Mouse (Mus musculus) midbrain, embryonic 12.5 days (tissue): ENCODE results near the gene Akt2. TPM values are rescaled to one million over a fixed set of nuclear protein-coding genes. Genes with fewer than 3 reads are reported as not detected.

Experiments used
- ATAC-seq: fragments of 200-750 bp; cut with Nextera tagmentation; 2 replicates; pipeline ENCODE4 v1.8.0; 2017; ENCODE audit warnings: low read depth, moderate TSS enrichment, moderate library complexity; ENCODE audit not compliant: low FRiP score
- H3K27ac ChIP-seq: fragments of 300-500 bp; sonication (generic); replicated peaks from 2 replicates; pipeline ENCODE4 v1.5.1; 2016; ENCODE audit warnings: mild to moderate bottlenecking
- H3K27me3 ChIP-seq: fragments of 300-500 bp; sonication (generic); 2 replicates; pipeline ENCODE4 v1.6.1; 2016; ENCODE audit warnings: mild to moderate bottlenecking
- H3K36me3 ChIP-seq: fragments of 300-500 bp; sonication (generic); 2 replicates; pipeline ENCODE4 v1.6.1; 2016
- H3K4me1 ChIP-seq: fragments of 300-500 bp; sonication (generic); 2 replicates; pipeline ENCODE4 v1.6.1; 2016
- H3K4me2 ChIP-seq: fragments of 300-500 bp; sonication (generic); replicated peaks from 2 replicates; pipeline ENCODE4 v1.6.1; 2016; ENCODE audit warnings: mild to moderate bottlenecking, moderate library complexity
- H3K4me3 ChIP-seq: fragments of 300-500 bp; sonication (generic); 2 replicates; pipeline ENCODE4 v1.5.1; 2016; ENCODE audit warnings: mild to moderate bottlenecking
- H3K9ac ChIP-seq: fragments of 300-500 bp; sonication (generic); replicated peaks from 2 replicates; pipeline ENCODE4 v1.6.1; 2016; ENCODE audit warnings: mild to moderate bottlenecking, moderate library complexity
- H3K9me3 ChIP-seq: fragments of 300-500 bp; sonication (generic); 2 replicates; pipeline ENCODE4 v1.6.1; 2016; ENCODE audit warnings: mild to moderate bottlenecking
- WGBS: fragments of 180-500 bp; shearing (Covaris S2); methylation state at CpG from one replicate; pipeline ENCODE4 v1.1.7; 2016; 5-methylcytosine and 5-hydroxymethylcytosine counted together
- polyA plus RNA-seq: library from polyadenylated mRNA; unstranded; fragments of >200 nt; fragmentation: Nextera tagmentation; extraction: Ambion mirVana; gene quantifications from 2 replicates; pipeline ENCODE4 v1.2.1, GENCODE M21; 2016

The Akt2 gene
- polyA plus RNA-seq, 1 experiment from 2014 or later: 90.9 TPM

DNA sequence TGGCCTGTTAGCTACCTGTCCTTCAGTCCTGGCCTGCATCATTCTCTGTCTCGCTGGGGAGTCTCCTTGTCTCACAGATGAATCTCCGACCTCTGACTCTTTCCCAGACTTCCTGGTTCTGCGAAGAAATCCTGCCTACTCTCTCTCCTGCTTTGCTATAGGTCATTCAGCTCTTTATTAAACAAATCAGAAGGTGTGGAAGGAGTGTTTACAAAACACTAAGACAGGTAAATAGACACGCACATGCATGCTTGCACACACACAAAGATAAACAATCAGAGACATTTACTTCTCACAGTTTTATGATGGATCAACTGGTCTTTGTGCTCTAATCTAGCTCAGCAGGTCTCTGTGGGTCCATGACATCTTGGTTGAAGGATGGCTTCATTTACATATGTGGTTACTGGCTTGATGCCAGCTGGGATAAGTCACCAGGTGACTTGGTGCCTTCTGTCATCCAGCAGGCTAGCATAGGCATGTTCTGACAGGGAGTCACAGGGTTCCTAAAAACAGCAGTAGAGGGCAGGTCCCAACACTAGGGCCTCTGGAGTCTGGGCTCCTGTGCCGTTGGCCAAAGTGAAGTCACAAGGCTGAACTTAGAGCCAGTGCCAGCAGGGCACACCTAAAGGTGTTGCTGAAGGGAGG, 21.6 kb upstream of the Akt2 start:
- Histone ChIP-seq H3K27me3 (no peaks in the 10 kb centered on the region), H3K4me2 (no peak overlapping the region), H3K27ac (no peak overlapping the region), H3K9me3 (no peaks in the 10 kb centered on the region), H3K4me3 (no peak overlapping the region), H3K9ac (no peak overlapping the region), H3K4me1 (no peaks in the 10 kb centered on the region), H3K36me3 (peaks cover 76% of the 10 kb centered on the region)
- WGBS: 88% methylated on average over 5 of the region's 5 CpGs
- no peak for ATAC-seq

DNA sequence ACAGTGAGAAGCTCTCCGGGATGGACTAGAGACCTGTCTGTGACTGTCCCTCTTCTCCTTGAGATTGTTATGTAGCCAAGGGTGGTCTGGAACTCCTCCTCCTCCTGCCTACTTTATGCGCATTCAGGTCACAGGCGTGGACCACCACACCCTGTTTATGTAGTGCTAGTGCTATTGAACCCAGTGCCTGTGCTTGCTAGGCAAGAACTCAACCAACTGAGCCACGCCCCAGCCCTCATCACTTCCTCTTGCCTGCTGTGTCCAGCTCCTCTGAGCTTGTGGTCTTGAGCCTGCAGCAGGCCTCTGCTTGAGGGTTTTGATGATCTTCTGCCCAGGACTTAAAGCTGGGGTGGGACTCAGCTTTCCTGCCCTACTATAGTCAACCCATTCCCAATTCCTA, 19.2 kb upstream of the Akt2 start:
- no peaks in the 10 kb centered on the region for H3K4me1 ChIP-seq
- no peak overlapping the region for H3K27ac ChIP-seq
- no peaks in the 10 kb centered on the region for H3K27me3 ChIP-seq
- no peaks in the 10 kb centered on the region for H3K9me3 ChIP-seq
- no peak for ATAC-seq
- peaks cover 82% of the 10 kb centered on the region for H3K36me3 ChIP-seq
- no peak overlapping the region for H3K4me3 ChIP-seq
- H3K4me2 ChIP-seq: no peak overlapping the region
- H3K9ac ChIP-seq: no peak overlapping the region
- 94% methylated on average over 4 of the region's 4 CpGs for WGBS

DNA sequence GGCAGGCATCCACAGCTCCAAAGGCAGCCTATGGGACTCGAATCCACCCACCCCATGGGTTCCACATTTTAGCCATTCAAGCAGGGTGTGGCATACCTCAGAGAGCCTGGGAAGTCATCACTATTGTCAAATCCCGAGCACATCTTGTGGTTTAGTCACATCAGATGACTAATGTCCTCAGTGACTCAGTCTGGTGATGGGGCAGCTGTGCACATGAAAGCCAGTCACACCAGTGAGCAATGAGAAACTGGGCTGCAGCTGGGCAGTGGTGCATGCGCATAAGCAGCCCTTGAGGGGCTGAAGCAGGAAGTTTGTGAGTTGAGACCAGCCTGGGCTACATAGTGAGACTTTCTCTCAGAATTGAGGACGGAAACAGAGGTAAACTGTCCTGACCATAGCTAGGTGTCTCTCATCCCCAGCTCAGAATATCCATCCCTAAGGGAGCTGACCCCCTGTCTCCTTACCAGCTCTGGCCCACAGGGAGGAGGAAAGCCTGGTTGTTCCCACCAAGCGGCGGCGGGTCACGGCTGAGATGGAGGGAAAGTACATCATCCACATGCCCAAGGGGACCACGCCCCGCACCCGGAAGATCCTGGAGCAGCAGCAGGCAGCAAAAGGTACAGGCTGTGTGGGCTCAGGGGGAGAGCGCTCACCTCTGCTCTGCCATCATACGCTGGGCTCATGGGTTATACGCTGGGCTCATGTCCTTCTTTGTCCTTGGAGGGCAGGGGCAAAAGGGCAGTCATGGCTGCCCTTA, 17.1 kb upstream of the Akt2 start:
- H3K36me3 ChIP-seq: peaks cover 82% of the 10 kb centered on the region
- H3K4me2 ChIP-seq: no peak overlapping the region
- no peaks in the 10 kb centered on the region for H3K9me3 ChIP-seq

DNA sequence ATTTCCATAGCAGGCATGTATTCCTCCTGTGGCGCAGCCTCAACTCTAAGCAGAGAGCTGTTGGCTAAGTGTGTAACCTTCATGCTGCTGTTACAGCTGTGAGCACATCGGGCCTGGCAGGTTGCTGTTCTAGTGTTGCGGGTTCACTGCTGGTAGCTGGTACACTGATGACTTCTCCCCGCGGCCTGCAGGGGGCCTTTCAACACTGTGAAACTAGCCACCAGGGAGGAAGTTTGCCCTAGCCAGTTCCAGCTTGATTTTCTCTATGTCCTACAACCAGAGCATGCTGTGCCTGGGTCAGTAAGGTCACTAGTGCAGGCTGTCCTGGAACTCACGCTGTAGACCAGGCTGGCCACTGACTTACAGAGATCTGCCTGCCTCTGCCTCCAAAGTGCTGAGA, 14.4 kb upstream of the Akt2 start:
- peaks cover 84% of the 10 kb centered on the region for H3K36me3 ChIP-seq
- H3K27me3 ChIP-seq: no peaks in the 10 kb centered on the region
- H3K4me1 ChIP-seq: no peaks in the 10 kb centered on the region
- no peak for ATAC-seq
- H3K4me2 ChIP-seq: no peak overlapping the region
- no peak overlapping the region for H3K4me3 ChIP-seq
- no peak overlapping the region for H3K27ac ChIP-seq
- 67% methylated on average over 6 of the region's 6 CpGs for WGBS
- H3K9ac ChIP-seq: no peak overlapping the region
- no peaks in the 10 kb centered on the region for H3K9me3 ChIP-seq

More for the DNA sequence above, 17.1 kb upstream of the Akt2 start:
- no peaks in the 10 kb centered on the region for H3K4me1 ChIP-seq
- WGBS: 91% methylated on average over 14 of the region's 14 CpGs
- H3K27ac ChIP-seq: no peak overlapping the region
- no peak for ATAC-seq
- no peaks in the 10 kb centered on the region for H3K27me3 ChIP-seq
- no peak overlapping the region for H3K9ac ChIP-seq
- no peak overlapping the region for H3K4me3 ChIP-seq

DNA sequence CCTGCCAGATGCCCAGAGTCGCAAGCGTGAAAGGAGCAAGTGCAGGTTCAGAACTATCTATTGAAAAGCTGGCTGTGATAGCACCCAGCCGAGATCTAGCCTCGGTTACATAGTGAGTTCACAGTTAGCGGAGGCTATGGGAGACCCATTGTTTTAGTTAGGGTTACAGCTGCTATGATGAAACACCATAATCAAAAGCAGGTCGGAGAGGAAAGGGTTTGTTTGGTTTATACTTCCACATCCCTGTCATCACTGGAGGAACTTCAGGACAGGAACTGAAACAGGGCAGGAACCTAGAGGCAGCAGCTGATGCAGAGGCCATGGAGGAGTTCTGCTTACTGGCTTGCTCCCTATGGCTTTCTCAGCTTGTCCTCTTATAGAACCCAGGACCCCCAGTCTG, 13.8 kb upstream of the Akt2 start:
- H3K9ac ChIP-seq: no peak overlapping the region
- H3K9me3 ChIP-seq: no peaks in the 10 kb centered on the region
- ATAC-seq: no peak
- H3K4me2 ChIP-seq: no peak overlapping the region
- H3K27ac ChIP-seq: no peak overlapping the region
- peaks cover 84% of the 10 kb centered on the region for H3K36me3 ChIP-seq
- H3K4me3 ChIP-seq: no peak overlapping the region
- no peaks in the 10 kb centered on the region for H3K27me3 ChIP-seq
- WGBS: 93% methylated on average over 6 of the region's 6 CpGs
- H3K4me1 ChIP-seq: no peaks in the 10 kb centered on the region

DNA sequence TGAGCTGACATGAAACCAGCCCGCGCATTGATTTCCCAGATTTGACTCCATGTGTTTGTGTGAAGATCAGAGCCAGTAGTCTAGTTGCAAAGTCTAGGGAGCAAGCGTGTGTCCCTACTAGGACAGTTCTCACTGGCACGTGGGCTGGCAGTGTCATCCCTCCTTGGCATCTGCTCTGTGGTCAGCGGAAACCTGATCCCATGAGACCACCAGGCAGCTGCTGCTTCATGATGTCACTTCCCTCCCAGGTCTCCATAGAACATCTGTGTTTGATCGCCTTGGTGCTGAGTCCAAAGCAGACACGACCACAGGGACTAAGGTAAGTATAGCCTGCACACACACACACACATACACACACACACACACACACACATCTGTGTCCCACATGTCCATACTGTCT, 12.9 kb upstream of the Akt2 start:
- Histone ChIP-seq H3K9ac (no peak overlapping the region), H3K4me3 (no peak overlapping the region), H3K27ac (no peak overlapping the region), H3K27me3 (no peaks in the 10 kb centered on the region), H3K4me2 (no peak overlapping the region), H3K4me1 (no peaks in the 10 kb centered on the region), H3K36me3 (peaks cover 87% of the 10 kb centered on the region), H3K9me3 (no peaks in the 10 kb centered on the region)
- 88% methylated on average over 7 of the region's 7 CpGs for WGBS
- ATAC-seq: no peak

DNA sequence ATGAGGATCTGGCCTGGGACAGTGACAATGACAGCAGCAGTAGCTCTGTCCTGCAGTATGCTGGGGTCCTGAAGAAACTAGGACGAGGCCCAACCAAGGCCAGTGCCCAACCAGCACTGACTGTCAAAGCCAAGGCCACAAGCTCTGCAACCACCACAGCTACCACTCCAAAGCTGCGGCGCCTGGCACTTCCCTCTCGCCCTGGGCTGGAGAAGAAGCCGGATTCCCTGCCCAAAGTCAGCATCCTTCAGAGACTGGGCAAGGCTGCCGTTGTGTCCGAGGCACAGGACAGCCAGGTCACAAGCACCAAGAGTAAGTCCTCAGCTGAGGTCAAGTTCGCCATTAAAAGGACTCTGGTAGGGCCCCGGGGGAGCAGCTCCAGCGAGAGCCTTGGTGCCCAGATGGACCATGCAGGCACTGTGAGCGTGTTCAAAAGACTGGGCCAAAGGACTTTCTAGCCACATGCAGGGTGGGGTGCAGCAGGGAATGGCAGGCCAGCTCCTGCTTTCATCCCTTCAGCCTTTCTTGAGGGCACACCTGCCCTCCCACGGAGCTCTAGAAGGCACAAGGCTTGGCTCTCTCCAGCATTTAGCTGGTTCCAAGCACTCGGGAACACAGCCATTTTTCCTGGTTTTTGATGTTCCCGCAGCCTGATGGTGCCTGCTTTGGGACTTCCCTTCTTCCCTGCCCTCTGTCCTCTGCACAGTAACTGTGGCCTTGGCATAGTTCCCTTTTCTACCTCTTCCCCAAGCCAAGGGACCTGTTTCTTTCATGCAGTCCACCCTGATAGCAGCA, 10.8 kb upstream of the Akt2 start:
- WGBS: 91% methylated on average over 14 of the region's 14 CpGs
- Histone ChIP-seq H3K9me3 (no peaks in the 10 kb centered on the region), H3K4me2 (no peak overlapping the region), H3K4me3 (no peak overlapping the region), H3K27me3 (no peaks in the 10 kb centered on the region), H3K36me3 (peaks cover 81% of the 10 kb centered on the region), H3K4me1 (no peaks in the 10 kb centered on the region), H3K27ac (no peak overlapping the region), H3K9ac (no peak overlapping the region)
- ATAC-seq: no peak

DNA sequence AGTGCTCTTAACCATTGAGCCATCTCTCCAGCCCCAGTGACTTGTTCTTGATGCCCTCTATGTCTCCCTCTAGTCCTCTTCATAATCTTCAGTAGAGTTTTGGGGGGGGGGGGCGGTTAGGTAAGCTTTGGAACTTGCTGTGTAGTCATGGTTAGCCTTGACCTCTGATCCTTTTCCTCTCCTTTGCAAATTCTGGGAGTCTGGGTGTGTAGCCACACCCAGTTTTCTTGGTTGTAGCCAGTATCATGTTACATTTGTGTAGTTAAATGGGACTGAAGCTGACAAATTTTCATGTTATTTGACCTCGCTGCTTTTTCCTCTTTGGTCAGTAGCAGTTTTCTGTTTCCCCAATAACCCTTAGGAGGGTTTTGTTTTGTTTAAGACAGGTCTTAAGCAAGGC, 4.5 kb upstream of the Akt2 start:
- Histone ChIP-seq H3K4me2 (no peak overlapping the region), H3K4me1 (no peaks in the 10 kb centered on the region), H3K27ac (no peak overlapping the region), H3K4me3 (no peak overlapping the region), H3K27me3 (no peaks in the 10 kb centered on the region), H3K36me3 (peaks cover 25% of the 10 kb centered on the region), H3K9me3 (no peaks in the 10 kb centered on the region), H3K9ac (no peak overlapping the region)
- ATAC-seq: no peak
- 78% methylated on average over 2 of the region's 2 CpGs for WGBS

DNA sequence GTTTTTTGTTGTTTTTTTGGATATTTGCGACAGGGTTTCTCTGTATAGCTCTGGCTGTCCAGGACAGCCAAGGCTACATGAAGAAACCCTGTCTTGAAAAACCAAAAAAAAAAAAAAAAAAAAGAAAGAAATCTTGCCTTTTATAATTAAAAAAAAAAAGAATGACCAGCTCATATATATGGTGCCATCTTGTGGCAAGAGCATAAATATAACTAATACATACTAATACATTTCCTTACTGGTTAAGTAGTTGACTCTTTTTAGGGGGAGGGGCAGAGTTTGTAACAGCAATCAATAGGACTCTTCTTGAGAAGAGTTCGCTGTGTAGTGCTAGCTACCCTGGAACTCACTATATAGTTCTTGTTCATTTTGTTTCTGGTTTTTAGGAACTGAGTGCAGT, 3.6 kb upstream of the Akt2 start:
- Histone ChIP-seq H3K9ac (no peak overlapping the region), H3K4me1 (peaks cover 2% of the 10 kb centered on the region), H3K9me3 (no peaks in the 10 kb centered on the region), H3K4me2 (no peak overlapping the region), H3K36me3 (peaks cover 16% of the 10 kb centered on the region), H3K27me3 (no peaks in the 10 kb centered on the region), H3K4me3 (no peak overlapping the region), H3K27ac (no peak overlapping the region)
- WGBS: 91% methylated on average over 2 of the region's 2 CpGs
- no peak for ATAC-seq

DNA sequence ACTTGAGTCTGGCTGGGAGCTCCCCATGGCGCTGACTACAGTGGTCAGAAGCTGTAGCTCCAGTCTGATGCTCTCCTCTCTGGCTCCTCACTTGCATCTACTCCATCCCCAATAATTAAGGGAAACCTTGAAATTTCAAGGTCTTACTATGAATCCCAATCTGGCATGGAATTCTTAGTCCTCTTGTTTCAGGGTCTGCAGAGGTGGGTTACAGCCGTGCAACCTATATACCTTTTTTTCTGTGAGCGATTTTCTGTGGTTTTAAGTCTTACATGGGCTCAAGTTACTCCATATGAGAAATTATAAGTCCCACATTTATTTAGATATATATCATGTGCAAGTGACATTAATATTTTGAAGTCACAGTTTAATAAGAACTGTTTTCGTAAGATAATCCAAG, 1.3 kb upstream of the Akt2 start:
- Histone ChIP-seq H3K4me1 (peaks cover 17% of the 10 kb centered on the region), H3K9me3 (no peaks in the 10 kb centered on the region), H3K9ac (no peak overlapping the region), H3K36me3 (peaks cover 11% of the 10 kb centered on the region; the same call in 1 of the 2 replicates), H3K4me2 (no peak overlapping the region), H3K27me3 (no peaks in the 10 kb centered on the region), H3K27ac (no peak overlapping the region), H3K4me3 (no peak overlapping the region)
- ATAC-seq: no peak
- WGBS: 93% methylated on average over 4 of the region's 4 CpGs

DNA sequence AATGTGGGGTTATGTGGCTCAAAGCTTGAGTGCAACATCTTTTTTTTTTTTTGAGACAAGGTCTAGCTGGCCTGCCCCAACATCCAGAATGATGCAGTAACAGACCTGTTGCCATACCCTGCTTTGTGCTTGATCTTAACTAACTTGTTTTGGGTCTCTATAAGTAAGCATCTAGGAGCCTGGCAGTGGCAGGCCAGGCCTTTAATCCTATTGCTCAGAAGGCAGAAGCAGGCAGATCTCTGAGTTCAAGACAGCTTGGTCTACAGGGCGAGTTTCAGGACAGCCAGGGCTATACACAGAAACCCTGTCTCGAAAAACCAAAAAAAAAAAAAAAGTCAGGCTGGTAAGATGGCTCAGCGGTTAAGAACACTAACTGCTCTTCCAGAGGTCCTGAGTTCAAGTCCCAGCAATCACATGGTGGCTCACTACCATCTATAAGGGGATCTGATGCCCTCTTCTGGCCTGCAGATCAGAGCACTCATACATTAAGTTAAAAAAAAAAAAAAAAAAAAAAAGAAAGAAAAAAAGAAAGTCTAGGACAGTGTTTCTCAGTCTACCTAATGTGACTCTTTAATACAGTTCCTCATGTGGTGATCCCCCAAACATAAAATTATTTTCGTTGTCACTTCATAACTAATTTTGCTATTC, 662 bp upstream of the Akt2 start:
- H3K4me1 ChIP-seq: peaks cover 17% of the 10 kb centered on the region
- WGBS: 63% methylated on average over 4 of the region's 4 CpGs
- H3K9me3 ChIP-seq: no peaks in the 10 kb centered on the region
- H3K9ac ChIP-seq: peak overlapping the region; percentile 29; the same call in 1 of the 2 replicates
- 0 out of 2 replicates have a peak, but pooled peaks cover 11% of the 10 kb centered on the region for H3K36me3 ChIP-seq
- no peaks in the 10 kb centered on the region for H3K27me3 ChIP-seq
- no peak for ATAC-seq
- H3K27ac ChIP-seq: peak overlapping the region; percentile 99
- H3K4me3 ChIP-seq: peak overlapping the region; percentile 74
- peak overlapping the region; percentile 71 for H3K4me2 ChIP-seq
